In genomic region chr13:29014827-29015604, GRCm38 (mm10) we compare ENCODE assay signal across 10 mouse cellular contexts.
DNase-seq lines count a peak whose midpoint lies in the region; ATAC-seq and TF ChIP-seq lines count a peak whose summit lies in the region.
"Had no signal": no experiment of that assay in that cellular context is flagged by ENCODE, and none has a peak within 500 bp of the region (broad histone marks: within the 10 kb centered on the region; RNA-seq: fewer than 3 reads in every experiment).

No protein-coding gene starts in this region.

- H3K9ac ChIP-seq in hindbrain, embryonic 14.5 days, result peak overlapping the region; percentile 53
- H3K9ac ChIP-seq in neural tube, embryonic 13.5 days, result peak overlapping the region; percentile 68
- H3K9ac ChIP-seq: liver, embryonic 15.5 days had no signal

- 9% methylated on average over 13 of the region's 13 CpGs for WGBS in hindbrain, embryonic 14.5 days
- WGBS in neural tube, embryonic 13.5 days, result 10% methylated on average over 13 of the region's 13 CpGs

- peak; percentile 78 for ATAC-seq in hindbrain, embryonic 14.5 days (ENCODE audit: low FRiP score)
- ATAC-seq in neural tube, embryonic 13.5 days (ENCODE audit: low read depth), result peak; percentile 80
- no peak for ATAC-seq in erythroblast, adult 5-6 weeks (replicated peaks; ENCODE audit: low FRiP score, poor library complexity, severe bottlenecking)

- no peaks in the 10 kb centered on the region for H3K4me1 ChIP-seq in cortical plate, adult 2 months (ENCODE audit: control insufficient read depth, insufficient read depth, low read length)
- H3K4me1 ChIP-seq in hindbrain, embryonic 14.5 days (replicated peaks; ENCODE audit: control insufficient read depth, insufficient read depth, low read length), result peaks cover 34% of the 10 kb centered on the region
- peaks cover 51% of the 10 kb centered on the region for H3K4me1 ChIP-seq in neural tube, embryonic 13.5 days (replicated peaks)
- H3K4me1 ChIP-seq: liver, embryonic 15.5 days had no signal

- no peak for TF ChIP-seq CTCF in cortical plate, adult 2 months (IDR thresholded peaks at IDR 0.05; ENCODE audit: extremely low read depth, insufficient read depth, low read length)

- H3K36me3 ChIP-seq in hindbrain, embryonic 14.5 days (replicated peaks; ENCODE audit: control insufficient read depth, insufficient read depth), result no peaks in the 10 kb centered on the region
- H3K36me3 ChIP-seq in neural tube, embryonic 13.5 days, result no peaks in the 10 kb centered on the region
- H3K36me3 ChIP-seq: liver, embryonic 15.5 days had no signal

- H3K4me2 ChIP-seq in hindbrain, embryonic 14.5 days (replicated peaks), result peak overlapping the region; percentile 48
- peak overlapping the region; percentile 55 for H3K4me2 ChIP-seq in neural tube, embryonic 13.5 days
- H3K4me2 ChIP-seq: liver, embryonic 15.5 days had no signal

- H3K27ac ChIP-seq in cortical plate, adult 2 months (ENCODE audit: insufficient read depth, low read length), result peak overlapping the region; percentile 33
- H3K27ac ChIP-seq in hindbrain, embryonic 14.5 days, result peak overlapping the region; percentile 95
- H3K27ac ChIP-seq in neural tube, embryonic 13.5 days (replicated peaks), result peak overlapping the region; percentile 95
- H3K27ac ChIP-seq: liver, embryonic 15.5 days had no signal

- no peak for TF ChIP-seq POLR2A in cortical plate, adult 2 months (IDR thresholded peaks at IDR 0.05; ENCODE audit: extremely low read depth, insufficient read depth, low read length)

- H3K9me3 ChIP-seq in hindbrain, embryonic 14.5 days (ENCODE audit: control insufficient read depth, low read length), result no peaks in the 10 kb centered on the region
- no peaks in the 10 kb centered on the region for H3K9me3 ChIP-seq in neural tube, embryonic 13.5 days
- H3K9me3 ChIP-seq: liver, embryonic 15.5 days had no signal

- DNase-seq in layer of hippocampus, adult 11-12 months (ENCODE audit: low spot score), result peak; percentile 9
- no peak for DNase-seq in layer of hippocampus, postnatal 25 days (ENCODE audit: extremely low spot score in 1 of 2, low spot score in 1 of 2)
- DNase-seq in hindbrain, embryonic 14.5 days (ENCODE audit: low spot score), result peak; percentile 69
- DNase-seq in lung, postnatal 4 days, result no peak
- DNase-seq in heart, adult 9 months (ENCODE audit: low spot score in 2 of 2), result no peak
- DNase-seq: adrenal gland, postnatal 14 days had no signal

- H3K4me3 ChIP-seq in cortical plate, adult 2 months (ENCODE audit: insufficient read depth, low read length), result peak overlapping the region; percentile 56
- peak overlapping the region; percentile 29 for H3K4me3 ChIP-seq in hindbrain, embryonic 14.5 days (replicated peaks; ENCODE audit: low read length)
- H3K4me3 ChIP-seq in neural tube, embryonic 13.5 days, result peak overlapping the region; percentile 33
- H3K4me3 ChIP-seq: liver, embryonic 15.5 days had no signal

- no peaks in the 10 kb centered on the region for H3K27me3 ChIP-seq in hindbrain, embryonic 14.5 days (ENCODE audit: control insufficient read depth, insufficient read depth, low read length)
- no peaks in the 10 kb centered on the region for H3K27me3 ChIP-seq in neural tube, embryonic 13.5 days
- H3K27me3 ChIP-seq: liver, embryonic 15.5 days had no signal

Comparison
In these comparisons a context has a peak if more than half of its experiments do, and no peak if none do; other contexts are left out.
1. DNase-seq: peak in layer of hippocampus, adult 11-12 months (single experiment) and hindbrain, embryonic 14.5 days (single experiment); none in layer of hippocampus, postnatal 25 days (0 of 2), lung, postnatal 4 days (0 of 2) and heart, adult 9 months (0 of 2).
2. H3K27ac ChIP-seq: peak in every context shown above with its lines; median percentile 95 in hindbrain, embryonic 14.5 days; 95 in neural tube, embryonic 13.5 days; 33 in cortical plate, adult 2 months.
3. Peak in every context shown above with its lines, with median percentiles within 50 percentile points of each other: H3K4me3 ChIP-seq.